Mouse (Mus musculus) forebrain, embryonic 16.5 days (tissue): Measurements from ENCODE around the gene Tmem131. TPM values are rescaled to one million over a fixed set of nuclear protein-coding genes. Genes with fewer than 3 reads are reported as not detected.

Source experiments
- ATAC-seq: fragments of 200-750 bp; cut with Nextera tagmentation; 2 replicates; pipeline ENCODE4 v1.8.0; 2017; ENCODE audit warnings: mild to moderate bottlenecking, moderate library complexity
- H3K27ac ChIP-seq: fragments of 300-500 bp; sonication (generic); 2 replicates; pipeline ENCODE4 v1.5.1; 2014; ENCODE audit warnings: low read length, control low read depth
- H3K27me3 ChIP-seq: fragments of 300-500 bp; sonication (generic); replicated peaks from 2 replicates; pipeline ENCODE4 v1.6.1; 2014; ENCODE audit warnings: low read length; ENCODE audit not compliant: control insufficient read depth, insufficient read depth
- H3K36me3 ChIP-seq: fragments of 300-500 bp; sonication (generic); 2 replicates; pipeline ENCODE4 v1.6.1; 2014; ENCODE audit not compliant: control insufficient read depth, insufficient read depth
- H3K4me1 ChIP-seq: fragments of 300-500 bp; sonication (generic); replicated peaks from 2 replicates; pipeline ENCODE4 v1.6.1; 2014; ENCODE audit warnings: low read length; ENCODE audit not compliant: control insufficient read depth, insufficient read depth
- H3K4me2 ChIP-seq: fragments of 300-500 bp; sonication (generic); 2 replicates; pipeline ENCODE4 v1.6.1; 2014; ENCODE audit warnings: mild to moderate bottlenecking, low read length, control low read depth
- H3K4me3 ChIP-seq: fragments of 300-500 bp; sonication (generic); replicated peaks from 2 replicates; pipeline ENCODE4 v1.5.1; 2014; ENCODE audit warnings: mild to moderate bottlenecking, low read length, control low read depth
- H3K9ac ChIP-seq: fragments of 300-500 bp; sonication (generic); replicated peaks from 2 replicates; pipeline ENCODE4 v1.6.1; 2014; ENCODE audit warnings: low read depth, low read length, control low read depth
- H3K9me3 ChIP-seq: fragments of 300-500 bp; sonication (generic); 2 replicates; pipeline ENCODE4 v1.6.1; 2016; ENCODE audit warnings: low read length; ENCODE audit not compliant: control insufficient read depth
- WGBS: fragments of 180-500 bp; shearing (Covaris S2); extraction: QIAGEN DNeasy Blood & Tissue Kit; methylation state at CpG from one replicate; pipeline ENCODE4 v1.1.7; 2014; 5-methylcytosine and 5-hydroxymethylcytosine counted together
- polyA plus RNA-seq: library from polyadenylated mRNA; unstranded; fragments of >200 nt; fragmentation: Nextera tagmentation; extraction: Ambion mirVana; gene quantifications from 2 replicates; pipeline ENCODE4 v1.2.1, GENCODE M21; 2015

Gene Tmem131
- polyA plus RNA-seq, 1 experiment from 2014 or later, result 14.4 TPM

DNA sequence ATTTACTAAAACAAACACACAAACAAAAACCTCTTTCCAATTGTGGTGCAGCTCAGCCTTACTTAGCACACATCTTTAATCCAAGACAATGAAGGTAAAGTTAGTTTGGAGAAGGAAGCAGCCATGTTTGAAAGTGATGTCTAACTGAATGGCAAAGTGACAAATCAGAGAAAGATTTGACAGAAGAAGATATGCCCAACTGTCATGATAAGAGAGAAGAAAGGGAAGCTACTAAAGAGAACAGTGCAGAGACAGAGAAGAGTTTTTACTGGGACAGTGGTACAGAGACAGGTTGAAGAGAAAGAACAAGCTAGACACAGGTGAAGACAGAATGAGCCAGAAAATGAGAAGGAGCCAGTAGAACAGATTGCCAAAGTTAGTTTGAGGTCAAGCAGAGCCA is 19.6 kb downstream of the Tmem131 start:
- Histone ChIP-seq H3K9me3 (no peaks in the 10 kb centered on the region), H3K36me3 (no peaks in the 10 kb centered on the region), H3K27me3 (no peaks in the 10 kb centered on the region), H3K4me1 (peaks cover 19% of the 10 kb centered on the region), H3K9ac (no peak overlapping the region), H3K4me3 (no peak overlapping the region), H3K4me2 (no peak overlapping the region), H3K27ac (no peak overlapping the region)
- no peak for ATAC-seq

DNA sequence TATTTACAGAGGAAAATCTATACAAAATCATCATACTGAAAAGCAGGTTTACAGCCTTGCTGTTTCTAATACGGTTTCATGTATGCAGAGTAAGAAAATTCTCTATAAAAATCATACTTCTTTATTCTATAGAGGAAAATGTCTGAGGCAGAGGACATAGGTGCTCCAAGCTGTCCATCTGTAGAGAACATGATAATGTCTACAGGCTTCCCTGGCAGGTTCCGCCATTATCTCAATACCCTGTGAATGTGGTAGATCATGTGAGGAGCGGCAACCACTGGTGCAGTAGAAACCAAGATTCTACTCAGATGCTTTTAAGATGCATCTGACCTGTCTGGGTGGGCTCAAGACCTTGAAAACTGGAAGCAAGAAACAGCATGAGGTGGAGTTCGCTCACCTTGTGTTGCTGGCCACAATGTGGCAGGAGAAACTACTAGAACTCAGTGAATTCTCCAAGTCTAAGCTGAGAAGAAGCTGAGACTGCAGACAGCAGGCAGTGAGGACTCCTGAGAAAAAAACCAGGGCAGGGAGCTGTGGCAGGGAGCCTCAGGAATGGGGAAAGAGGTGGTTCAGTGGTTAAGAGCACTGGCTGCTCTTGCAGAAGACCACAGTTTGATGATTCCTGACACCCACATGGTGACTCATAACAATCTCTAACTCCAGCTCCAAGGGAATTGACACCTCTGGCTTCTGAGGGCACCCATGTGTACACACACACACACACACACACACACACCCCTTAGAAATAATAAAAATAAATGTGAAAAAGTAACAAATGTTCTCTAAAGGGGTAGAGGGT is 20.6 kb downstream of the Tmem131 start:
- no peak for ATAC-seq
- Histone ChIP-seq H3K27ac (no peak overlapping the region), H3K27me3 (no peaks in the 10 kb centered on the region), H3K4me3 (no peak overlapping the region), H3K4me2 (no peak overlapping the region), H3K9me3 (no peaks in the 10 kb centered on the region), H3K4me1 (peaks cover 19% of the 10 kb centered on the region), H3K9ac (no peak overlapping the region), H3K36me3 (no peaks in the 10 kb centered on the region)
- WGBS, result 96% methylated on average over 4 of the region's 4 CpGs

- Histone ChIP-seq H3K4me3 (no peak overlapping the region), H3K27me3 (no peaks in the 10 kb centered on the region), H3K36me3 (no peaks in the 10 kb centered on the region), H3K4me2 (no peak overlapping the region), H3K9ac (no peak overlapping the region), H3K9me3 (no peaks in the 10 kb centered on the region), H3K4me1 (peaks cover 19% of the 10 kb centered on the region), H3K27ac (no peak overlapping the region)
- 72% methylated on average over 15 of the region's 15 CpGs for WGBS
- no peak; the same call in 1 of the 2 replicates for ATAC-seq
Observed at GRCm38 (mm10) chr1:36921614-36922393, 21.7 kb downstream of the Tmem131 start.

GRCm38 (mm10) chr1:36920726-36921125 is 22.7 kb downstream of the Tmem131 start:
- Histone ChIP-seq H3K4me3 (no peak overlapping the region), H3K27me3 (no peaks in the 10 kb centered on the region), H3K4me1 (peaks cover 19% of the 10 kb centered on the region), H3K36me3 (no peaks in the 10 kb centered on the region), H3K4me2 (no peak overlapping the region), H3K9ac (no peak overlapping the region), H3K9me3 (no peaks in the 10 kb centered on the region), H3K27ac (no peak overlapping the region)
- WGBS, result 80% methylated on average over 4 of the region's 4 CpGs
- no peak for ATAC-seq

- Histone ChIP-seq H3K27ac (no peak overlapping the region), H3K4me2 (no peak overlapping the region), H3K36me3 (no peaks in the 10 kb centered on the region), H3K4me1 (peaks cover 19% of the 10 kb centered on the region), H3K9me3 (no peaks in the 10 kb centered on the region), H3K4me3 (no peak overlapping the region), H3K27me3 (no peaks in the 10 kb centered on the region), H3K9ac (no peak overlapping the region)
- WGBS, result 39% methylated on average over 3 of the region's 3 CpGs
- ATAC-seq, result no peak
Observed at GRCm38 (mm10) chr1:36920154-36920716, 23.2 kb downstream of the Tmem131 start.

- Histone ChIP-seq H3K36me3 (no peaks in the 10 kb centered on the region), H3K27ac (no peak overlapping the region), H3K9ac (no peak overlapping the region), H3K27me3 (no peaks in the 10 kb centered on the region), H3K4me2 (no peak overlapping the region), H3K9me3 (no peaks in the 10 kb centered on the region), H3K4me1 (peaks cover 19% of the 10 kb centered on the region), H3K4me3 (no peak overlapping the region)
- ATAC-seq, result no peak
- 89% methylated on average over 1 of the region's 1 CpGs for WGBS
Observed at GRCm38 (mm10) chr1:36919728-36920127, 23.7 kb downstream of the Tmem131 start.

DNA sequence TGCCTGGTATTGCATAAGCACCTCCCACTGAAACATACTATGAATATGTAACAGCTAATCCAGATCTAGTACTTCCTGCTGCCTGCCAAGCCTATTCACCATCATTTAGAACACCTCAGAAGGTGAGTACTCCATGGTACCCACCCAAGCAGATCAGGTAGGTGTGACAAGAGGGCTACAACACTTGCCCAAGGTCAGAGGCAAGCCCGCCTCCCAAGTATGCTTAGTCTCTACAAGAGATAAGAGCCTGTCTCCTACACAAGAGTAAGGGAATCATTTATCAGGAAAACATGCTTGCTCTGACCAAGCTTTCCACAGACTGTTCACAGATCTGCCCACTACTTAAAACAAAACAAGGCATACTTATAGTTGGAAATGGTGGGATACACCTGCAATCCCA is 26.0 kb downstream of the Tmem131 start:
- Histone ChIP-seq H3K9ac (no peak overlapping the region), H3K4me2 (no peak overlapping the region), H3K9me3 (no peaks in the 10 kb centered on the region), H3K36me3 (no peaks in the 10 kb centered on the region), H3K4me3 (no peak overlapping the region), H3K27me3 (no peaks in the 10 kb centered on the region), H3K4me1 (peaks cover 19% of the 10 kb centered on the region), H3K27ac (no peak overlapping the region)
- no peak for ATAC-seq
- 93% methylated on average over 1 of the region's 1 CpGs for WGBS

DNA sequence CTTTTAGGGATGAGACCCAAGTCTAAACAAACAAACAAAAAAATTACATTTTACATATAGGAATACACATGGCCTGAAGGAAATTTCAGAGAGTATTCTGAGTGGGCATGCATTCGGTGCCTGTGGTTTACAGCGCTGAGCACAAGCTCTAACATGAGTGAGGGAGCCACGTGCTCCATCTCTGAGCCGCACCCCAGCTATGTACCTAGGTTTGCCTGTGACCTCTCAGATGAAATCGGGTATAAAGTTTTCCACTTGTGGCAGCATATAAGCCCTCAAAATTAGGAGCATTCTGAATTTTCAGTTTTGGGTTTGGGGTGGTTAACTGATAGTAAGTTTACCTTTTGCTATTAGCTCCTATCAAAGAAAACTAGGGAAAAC is 28.3 kb downstream of the Tmem131 start:
- Histone ChIP-seq H3K4me3 (no peak overlapping the region), H3K9ac (no peak overlapping the region), H3K4me1 (peaks cover 2% of the 10 kb centered on the region), H3K9me3 (no peaks in the 10 kb centered on the region), H3K36me3 (no peaks in the 10 kb centered on the region), H3K27ac (no peak overlapping the region), H3K27me3 (no peaks in the 10 kb centered on the region), H3K4me2 (no peak overlapping the region)
- no peak for ATAC-seq
- whole genome bisulfite sequencing, result 91% methylated on average over 5 of the region's 5 CpGs

- Histone ChIP-seq H3K9me3 (no peaks in the 10 kb centered on the region), H3K27me3 (no peaks in the 10 kb centered on the region), H3K4me3 (no peak overlapping the region), H3K4me2 (no peak overlapping the region), H3K4me1 (no peaks in the 10 kb centered on the region), H3K36me3 (no peaks in the 10 kb centered on the region), H3K9ac (no peak overlapping the region), H3K27ac (no peak overlapping the region)
- no peak for ATAC-seq
- 37% methylated on average over 7 of the region's 7 CpGs for WGBS
Observed at GRCm38 (mm10) chr1:36914455-36915199, 28.8 kb downstream of the Tmem131 start.
